Mouse (Mus musculus) natural killer cell, adult 2 months (primary cell): ENCODE data around the gene Patj.
"Not testable (repeated sequence)": the region's sequence is repeated elsewhere in the genome, so short reads cannot be mapped to it uniquely, and the experiment has no call there.

Experiments used
- DNase-seq, 2 experiments: peaks; one replicate each; pipeline ENCODE4 v3.0.0; 2022; ENCODE audit warnings: low spot score in 2 of 2

Patj gene

DNA sequence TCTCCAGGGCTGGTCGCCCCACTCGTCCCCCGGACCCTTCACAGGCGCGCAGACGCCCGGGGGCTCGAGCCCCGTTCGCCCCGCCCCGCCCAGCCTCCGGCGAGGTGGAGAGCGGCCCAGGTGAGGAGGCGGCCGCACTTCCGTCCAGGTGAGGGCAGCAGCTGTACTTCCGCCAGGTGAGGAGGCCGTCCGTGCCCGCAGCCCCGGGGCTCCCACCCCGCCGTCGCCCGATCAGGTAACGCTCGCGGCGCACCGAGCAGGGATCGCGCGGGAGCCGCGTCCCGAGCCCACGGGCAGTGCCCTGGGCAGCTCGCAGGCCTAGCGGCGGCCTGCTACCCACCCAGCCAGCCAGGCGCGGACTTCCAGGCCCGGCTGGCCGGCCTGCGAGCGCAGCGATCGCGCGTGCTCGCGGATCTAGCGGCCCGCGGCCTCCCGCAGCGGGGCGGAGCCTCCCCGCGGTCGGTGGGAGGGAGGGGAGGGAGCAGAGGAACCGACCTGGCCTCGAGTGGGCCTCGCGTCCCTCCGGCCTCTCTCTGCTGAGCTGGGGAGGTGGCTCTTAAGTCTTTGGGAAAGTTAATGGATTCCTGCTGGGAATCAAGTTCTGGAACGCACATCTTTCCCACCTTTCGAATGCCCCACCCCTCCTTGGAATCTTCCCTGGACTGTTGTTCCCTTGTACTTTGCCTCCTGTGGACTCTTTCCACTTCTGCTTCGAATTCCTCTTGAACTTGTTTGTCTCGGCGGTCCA is at the start of gene Patj:
Gene Patj (plus strand): TSS at position 96 of the 748 bp plus-strand sequence.
- DNase-seq: peak; percentile 45 to 47

DNA sequence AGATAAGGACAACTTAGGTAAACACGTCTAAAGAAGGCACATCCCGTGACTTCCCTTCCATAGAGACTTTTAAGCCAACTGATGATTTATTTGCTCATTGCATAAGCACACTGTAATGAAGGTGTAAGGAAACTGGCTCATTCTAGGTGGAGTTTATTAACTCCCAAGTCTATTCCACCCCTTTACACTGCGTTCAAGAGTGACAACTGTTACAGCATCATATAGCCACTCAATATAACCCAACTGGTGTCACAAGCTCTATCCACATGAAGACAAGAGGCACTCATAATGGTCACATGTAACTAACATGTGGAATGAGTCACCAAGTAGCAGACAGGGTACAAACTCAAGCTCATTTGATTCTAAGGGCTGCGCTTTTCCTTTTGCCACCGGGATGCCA is 47.0 kb upstream of the Patj start:
- DNase-seq: no peak

DNA sequence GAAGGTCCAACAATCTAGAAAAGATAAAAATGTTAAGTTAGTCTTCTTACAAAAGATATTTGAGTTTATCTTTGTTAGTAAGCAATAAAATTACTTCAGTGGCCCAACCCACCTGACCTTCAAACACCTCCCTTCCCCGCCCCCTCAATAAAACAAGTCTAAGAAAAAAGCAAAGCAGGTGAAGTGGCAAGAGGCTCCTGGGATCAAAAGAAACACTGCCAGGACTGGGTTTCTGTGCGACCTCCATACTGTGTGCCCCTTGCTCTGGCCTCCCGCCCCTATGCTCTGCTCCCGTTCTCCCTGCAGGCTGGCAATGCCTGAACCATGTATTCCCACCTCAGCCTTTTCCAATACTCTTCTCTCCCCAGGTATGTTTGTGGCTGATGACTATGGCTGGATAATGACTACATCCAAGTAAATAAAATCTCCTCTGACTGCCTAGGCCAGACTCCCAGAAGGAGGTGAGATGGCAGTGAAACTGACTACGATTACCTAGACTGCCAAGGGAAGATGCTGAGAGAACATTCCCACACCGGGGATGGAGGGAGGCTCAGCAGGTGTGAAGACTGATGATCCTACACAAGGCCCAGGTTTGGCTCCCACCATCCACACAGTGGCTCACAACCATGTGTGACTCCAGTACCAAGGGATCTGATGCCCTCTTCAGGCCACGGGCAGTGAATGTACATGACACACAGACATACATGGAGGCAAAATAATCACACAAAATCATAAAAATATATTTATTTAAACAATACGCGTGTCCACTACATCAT is 37.4 kb upstream of the Patj start:
- no peak for DNase-seq

DNA sequence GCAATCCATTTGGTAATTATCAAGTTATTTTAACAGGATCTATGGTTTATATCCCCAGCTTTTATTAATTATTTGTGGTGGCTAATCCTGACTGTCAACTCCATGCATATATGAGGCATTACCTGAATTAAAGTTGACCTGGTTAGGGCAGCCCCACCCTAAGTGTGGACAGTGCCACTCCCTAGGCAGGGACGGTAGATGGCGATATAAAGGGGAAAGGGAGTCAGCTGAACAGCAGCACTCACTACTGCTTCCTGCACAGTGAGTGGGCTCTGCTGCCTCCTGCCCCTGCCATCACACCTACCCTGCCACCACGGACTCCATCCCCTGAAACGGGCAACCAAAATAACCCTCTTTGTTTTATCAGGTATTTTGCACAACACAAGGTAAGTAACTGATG is 20.2 kb upstream of the Patj start:
- peak in 1 of 2 experiments; percentile 18 for DNase-seq

DNA sequence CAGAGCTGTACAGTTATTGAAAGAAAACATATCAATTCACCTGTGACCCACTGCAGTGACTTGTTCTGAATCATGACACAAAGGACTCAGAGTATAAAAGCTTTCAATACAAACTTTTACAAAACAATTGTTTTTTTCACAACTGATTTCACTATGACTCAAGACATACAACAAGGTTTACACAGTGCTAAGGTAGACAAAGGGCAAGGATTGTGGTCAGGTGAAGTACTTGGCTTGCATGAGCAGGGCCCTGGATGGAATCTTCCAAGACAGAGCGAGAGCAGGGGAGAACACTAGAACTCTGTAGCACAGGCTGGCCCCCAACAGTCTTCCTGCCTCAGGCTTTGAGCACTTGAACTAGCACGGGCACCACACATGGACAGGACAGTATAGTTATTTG is 18.6 kb upstream of the Patj start:
- no peak for DNase-seq

DNA sequence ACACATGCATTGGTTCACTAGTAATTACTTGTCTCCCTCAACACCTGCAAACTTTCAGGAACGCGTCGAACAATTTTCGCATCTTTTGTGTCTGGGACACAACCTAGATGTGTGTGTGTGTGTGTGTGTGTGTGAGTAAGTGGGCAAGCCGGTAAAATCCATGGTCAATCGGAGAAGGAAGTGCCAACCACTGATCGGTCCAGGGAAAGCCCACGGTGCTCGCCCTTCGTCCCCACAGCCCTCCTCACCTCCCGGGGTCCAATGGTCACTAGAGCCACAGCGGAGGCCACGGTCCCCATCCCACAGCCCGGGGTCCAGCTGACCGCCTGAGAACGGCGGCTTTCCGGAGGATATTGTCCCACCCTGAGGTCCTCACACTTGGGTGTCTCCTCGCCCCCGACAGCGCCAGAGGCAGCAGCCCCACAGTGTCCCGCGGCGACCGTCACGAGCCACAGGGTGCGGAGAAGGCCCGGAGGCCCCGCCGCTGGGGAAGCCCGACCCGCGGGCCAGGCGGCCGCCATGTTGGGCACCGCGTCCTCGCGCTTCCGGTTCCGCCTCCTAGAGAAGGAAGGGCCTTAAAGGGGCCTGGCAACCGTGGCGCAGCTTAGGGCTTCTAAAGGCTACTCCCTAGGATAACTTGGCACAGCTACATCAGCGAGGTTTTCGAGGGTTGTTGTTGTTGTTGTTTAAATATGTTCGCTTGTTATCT is 12.7 kb upstream of the Patj start, which contains the start of gene Tm2d1:
Gene Tm2d1 (minus strand): TSS at position 591 of the 709 bp plus-strand sequence.
- peak; percentile 75 to 82 for DNase-seq

DNA sequence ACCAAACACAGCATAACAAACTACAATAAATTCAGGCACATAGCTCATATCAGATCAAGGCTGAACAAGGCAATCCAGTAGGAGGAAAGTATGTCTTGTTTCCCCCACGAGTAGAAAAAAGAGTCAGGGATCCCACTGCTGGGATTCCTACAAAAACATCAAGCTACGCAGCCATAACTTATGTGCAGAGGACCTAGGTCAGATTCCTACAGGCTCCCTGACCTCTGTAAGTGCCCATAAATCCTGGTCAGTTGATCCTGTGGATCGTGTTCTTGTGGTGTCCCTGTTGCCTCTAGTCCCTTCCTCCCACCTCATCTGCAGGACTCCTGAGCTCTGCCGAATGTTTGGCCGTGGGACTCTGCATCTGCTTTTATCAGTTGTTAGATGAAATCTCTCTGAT is 10.5 kb upstream of the Patj start:
- DNase-seq: no peak

DNA sequence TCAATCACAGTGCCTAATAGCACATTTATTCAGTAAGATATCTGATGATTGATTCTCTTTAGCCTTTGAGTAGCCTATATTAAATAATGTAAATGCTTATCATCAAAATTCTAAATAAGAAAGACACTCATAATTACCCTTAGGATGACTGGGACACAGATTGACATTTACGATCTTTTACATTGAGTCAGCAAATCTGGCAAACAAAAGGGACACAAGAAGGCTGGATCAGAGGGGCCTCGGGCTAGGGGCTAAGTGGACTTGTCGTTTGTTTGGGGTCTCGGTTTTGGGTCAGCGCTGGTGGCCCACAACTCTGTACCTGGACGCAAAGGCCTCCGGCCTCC is 267 bp upstream of the Patj start:
- DNase-seq: no peak

DNA sequence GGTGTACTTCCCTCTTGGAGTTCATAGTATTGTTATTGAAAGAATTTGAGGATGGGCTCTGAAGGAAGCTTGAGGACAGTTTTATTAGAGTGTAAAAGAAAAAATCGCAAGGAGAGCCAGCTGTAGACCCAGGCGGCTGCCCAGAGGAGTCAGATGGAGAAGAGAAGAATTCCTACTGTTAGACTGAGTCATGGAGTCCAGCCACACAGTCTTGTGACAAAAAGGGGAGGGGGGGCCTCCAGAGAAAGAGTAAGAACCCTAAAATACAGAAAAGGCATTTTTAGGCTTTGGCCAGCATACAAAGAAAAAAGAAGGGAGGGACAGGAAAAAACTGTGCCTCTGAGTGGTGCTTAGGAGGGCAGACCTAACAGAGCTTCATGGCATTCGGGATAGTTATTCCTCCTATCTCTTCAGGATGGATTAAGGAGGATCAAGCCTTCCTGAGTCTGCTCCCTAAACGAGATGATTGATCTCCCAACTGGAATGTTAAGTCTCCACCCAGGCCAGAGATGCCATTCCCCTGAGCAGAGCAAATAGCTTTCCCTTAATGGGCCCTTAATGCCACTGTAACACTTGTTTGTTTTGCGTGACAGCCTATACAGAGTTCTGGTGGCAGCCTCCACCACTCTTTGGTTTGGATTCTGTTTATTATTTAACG is 5.5 kb downstream of the Patj start:
- DNase-seq: no peak

DNA sequence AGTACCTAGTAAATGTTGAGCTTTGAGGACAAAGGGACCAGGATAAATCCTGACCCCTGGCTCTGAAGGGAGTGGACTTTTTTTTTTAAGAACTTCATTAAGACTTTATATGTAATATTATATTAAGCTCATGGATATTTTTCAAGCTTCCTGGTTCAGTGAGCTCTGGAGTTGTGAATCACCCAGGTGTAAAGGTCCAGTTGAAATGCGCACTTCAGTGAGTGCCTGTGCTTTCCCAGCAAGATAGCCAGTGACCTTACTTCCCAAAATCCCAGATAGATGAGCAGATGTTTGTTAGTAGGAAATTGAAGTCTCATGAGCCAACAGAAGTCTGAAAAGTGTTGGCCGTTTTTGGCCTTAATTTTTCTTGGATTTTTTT is 6.0 kb downstream of the Patj start:
- DNase-seq: no peak

DNA sequence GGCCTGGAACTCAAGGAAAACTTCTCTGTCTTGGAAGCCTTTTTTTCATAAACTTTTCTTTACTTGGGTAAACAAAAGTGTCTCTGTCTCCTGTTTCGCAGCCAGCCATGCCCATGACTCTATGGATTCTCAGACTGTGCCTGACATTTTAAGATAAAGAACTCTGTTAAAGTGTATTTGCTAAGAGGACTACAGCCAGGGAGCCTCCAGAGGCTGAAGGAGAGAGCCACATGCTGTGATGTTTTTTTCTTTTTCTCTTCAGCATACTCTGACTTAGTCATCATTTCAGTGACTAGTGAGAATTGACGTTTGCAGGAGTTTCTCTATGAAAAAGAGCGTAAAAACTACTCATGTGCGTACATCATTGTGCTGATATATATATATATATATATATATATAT is 7.9 kb downstream of the Patj start:
- no peak for DNase-seq

DNA sequence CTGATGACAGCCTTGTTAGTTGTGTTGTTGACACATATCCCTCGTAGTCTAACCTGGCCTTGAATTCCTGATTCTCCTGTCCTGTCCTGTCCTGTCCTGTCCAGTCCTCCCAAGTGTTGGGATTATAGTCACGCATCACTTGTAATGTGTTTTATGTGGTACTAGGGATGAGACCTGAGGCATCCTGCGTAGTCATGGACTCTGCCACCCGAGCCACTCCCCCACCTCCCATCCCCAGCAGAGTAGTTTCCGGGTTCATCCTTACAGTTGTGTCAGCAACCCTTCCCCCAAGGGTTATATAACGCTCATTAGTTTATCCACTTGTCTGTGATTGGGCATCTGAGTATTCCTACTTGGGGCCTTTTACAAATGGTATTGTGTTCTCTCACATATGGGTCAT is 8.8 kb downstream of the Patj start:
- DNase-seq: no peak

DNA sequence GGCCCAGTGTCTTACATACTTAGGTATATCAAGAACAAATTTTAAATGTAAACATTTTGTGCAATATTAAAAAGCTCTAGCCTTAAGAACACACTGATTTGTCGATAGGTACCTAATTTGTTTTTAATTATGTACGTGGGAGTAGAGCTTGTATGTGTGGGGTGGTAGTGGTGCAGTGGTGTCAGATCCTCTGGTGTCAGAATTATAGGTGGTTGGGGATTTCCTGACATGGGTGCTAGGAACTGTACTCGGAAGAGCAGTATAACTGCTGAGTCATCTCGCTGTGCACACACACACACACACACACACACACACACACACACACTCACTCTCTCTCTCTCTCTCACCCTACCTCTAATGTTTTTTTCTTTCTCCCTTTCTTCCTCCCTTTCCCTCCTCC is 12.9 kb downstream of the Patj start:
- no peak for DNase-seq

DNA sequence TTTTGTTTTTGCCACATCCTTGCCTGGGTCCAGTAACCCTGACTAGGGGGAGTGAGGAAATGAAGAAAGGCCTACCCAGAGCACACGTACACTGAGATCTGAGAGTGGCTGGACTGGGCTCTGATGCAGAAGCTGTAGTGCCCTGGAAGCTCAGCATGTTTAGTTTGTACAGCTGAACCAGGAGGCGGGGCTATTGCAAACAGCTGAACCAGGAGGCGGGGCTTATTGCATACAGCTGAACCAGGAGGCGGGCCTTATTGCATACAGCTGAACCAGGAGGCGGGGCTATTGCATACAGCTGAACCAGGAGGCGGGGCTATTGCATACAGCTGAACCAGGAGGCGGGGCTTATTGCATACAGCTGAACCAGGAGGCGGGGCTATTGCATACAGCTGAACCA is 19.6 kb downstream of the Patj start:
- not testable (repeated sequence) for DNase-seq

DNA sequence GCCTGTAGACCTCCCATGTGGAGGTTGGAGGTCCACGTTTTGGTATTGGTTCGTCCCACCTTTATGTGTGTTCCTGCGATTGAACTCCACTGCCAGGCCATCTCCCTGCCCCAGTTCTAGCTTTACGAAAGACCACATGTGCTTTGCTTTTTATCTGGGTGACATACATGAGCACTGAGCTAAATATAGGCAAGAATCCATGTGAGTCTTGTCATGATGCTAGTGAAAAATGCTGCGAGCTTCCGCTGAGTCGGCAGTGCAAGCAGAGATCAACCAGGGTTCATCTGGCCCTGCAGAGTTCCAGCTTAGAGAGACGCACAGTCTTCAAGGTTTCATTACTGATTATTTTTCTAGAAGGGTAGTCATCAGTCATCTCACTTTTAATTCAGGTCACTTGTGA is 32.8 kb downstream of the Patj start:
- DNase-seq: no peak

DNA sequence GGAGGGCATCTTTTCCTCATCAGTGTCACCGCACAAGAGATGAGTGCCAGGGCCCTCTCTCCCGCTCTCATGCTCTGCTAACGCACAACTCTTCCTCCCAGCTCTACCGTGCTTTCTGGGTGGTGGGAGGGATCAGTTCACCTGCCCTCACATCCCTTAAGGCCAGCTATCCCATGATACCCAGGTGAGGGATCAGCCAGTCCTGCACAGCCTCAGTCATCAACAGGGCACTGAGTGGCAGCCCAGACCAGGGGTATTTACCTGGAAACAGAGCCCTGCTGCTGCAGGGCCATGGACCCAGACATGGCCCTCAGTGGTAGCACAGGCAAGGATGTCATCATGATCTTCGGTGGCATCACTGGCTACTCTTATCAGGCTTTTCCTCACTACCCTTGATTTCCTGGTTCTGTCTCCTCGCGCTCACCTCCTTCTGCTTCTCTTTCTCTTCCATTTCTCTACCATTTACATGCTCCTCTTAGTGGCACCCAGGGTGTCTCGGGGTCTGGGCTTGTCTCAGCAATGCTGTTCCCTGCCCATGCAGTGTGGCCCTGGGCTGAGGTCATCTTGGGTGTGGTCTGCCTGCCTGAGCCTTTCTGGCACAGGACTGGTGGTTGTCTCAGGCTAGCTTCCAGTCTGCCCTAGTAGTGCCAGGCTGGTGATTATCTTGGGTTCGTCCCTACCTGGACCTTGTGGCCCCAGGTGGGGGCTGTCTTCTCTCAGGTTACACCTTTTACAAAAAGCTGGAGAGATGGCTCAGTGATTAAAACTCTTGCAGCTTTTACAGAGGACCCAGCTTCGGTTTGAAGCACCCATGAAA is 40.3 kb downstream of the Patj start:
- DNase-seq: peak; percentile 45 to 55

DNA sequence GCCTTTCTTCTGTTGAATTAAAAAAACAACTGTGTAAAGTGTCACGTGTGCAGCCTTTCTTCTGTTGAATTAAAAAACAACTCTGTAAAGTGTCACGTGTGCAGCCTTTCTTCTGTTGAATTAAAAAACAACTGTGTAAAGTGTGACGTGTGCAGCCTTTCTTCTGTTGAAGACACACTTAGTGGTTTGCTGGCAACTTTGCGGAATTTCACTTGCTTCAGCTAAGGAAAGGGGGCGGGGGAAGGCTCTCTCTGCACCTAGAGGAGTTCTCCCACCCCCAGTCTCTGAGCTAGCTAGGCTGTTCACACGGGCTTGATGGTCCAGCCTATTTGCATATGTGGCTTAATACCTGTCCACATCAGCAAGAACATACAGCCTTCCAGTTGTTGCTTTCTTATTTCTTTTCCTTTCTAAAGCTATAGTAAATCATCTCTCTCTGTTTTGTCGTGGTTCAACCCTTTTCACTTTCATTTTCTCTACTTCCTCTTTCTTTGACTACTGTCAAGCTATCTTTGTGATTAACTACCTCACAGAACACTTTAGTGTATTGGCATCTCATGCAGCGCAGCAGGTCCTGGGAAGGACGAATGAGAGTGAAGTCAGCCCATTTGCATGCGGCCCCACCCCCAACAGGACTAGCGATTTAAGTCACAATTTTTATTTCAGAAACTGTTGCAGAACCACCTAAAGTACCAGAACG is 41.2 kb downstream of the Patj start:
- peak; percentile 81 to 85 for DNase-seq

DNA sequence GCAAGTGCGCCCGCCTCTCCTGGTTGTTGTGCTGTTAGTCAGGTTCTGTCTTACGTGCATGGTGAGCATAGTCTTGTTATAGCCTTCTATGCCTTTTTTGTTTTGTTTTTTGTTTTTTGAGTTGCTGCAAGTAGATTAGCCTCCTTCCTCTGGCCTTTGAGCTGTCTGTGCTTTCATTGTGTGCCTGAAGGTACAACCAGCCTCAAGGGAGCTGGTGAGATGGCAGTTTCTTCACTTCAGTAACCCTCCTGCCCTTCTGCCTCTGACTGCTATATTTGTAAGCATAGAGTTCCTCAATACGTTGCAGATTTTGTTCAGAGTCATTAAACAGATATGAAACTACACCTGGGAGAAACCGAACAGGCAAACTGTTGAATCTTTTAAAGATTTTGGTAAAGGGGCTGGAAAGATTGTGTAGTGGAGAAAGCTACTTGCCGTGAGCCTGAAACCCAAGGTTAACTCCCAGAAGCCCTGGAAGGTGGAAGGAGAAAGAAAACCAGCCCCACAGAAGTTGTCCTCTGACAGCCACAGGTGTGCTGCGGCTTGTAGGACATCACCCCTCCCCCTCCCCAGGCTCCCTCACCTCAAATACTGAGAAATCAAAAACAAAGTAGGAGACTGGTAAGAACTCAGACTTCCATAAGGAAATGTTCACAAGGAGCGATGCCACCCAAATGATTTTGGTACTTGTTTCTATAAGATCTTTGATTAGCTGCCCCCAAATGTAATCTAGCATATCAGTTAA is 43.8 kb downstream of the Patj start:
- peak in 1 of 2 experiments; percentile 8 for DNase-seq

DNA sequence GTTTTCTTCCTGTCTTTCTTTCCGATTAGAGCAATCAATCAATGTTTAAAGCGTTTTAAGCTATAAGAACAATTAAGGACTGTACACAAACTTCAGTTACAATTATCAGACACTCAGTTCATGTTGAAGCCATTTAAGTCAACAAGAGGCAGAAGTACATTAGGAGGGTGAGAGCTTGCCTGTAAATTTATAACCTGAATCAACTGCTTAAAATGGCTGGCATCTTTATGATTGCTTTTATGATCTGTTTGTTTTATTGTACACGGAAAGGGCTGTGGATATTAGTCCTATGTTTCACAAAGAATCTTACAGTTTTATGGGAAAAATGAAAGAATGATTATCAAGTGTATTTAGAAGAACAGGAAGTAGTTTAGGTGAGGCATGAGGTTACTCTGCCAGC is 45.7 kb downstream of the Patj start:
- no peak for DNase-seq
